Mouse (Mus musculus) testis, adult 2 months (tissue): Measurements from ENCODE around the gene Zfp239.

Experiments
- CTCF ChIP-seq: fragments of 200-500 bp; IDR thresholded peaks from 2 replicates; pipeline ENCODE4 v1.5.1; 2012; ENCODE audit warnings: low read depth, mild to moderate bottlenecking, inconsistent platforms, low read length, moderate library complexity; ENCODE audit not compliant: control insufficient read depth, insufficient read depth, insufficient replicate concordance
- POLR2A ChIP-seq: fragments of 200-500 bp; IDR thresholded peaks from 2 replicates; pipeline ENCODE4 v1.6.1; 2012; ENCODE audit warnings: low read depth, mild to moderate bottlenecking, inconsistent platforms, low read length, moderate library complexity; ENCODE audit not compliant: control insufficient read depth

- TF ChIP-seq CTCF (no peak), POLR2A (no peak)
Measured at GRCm38 (mm10) chr6:117868187-117868586, 6.3 kb downstream of the Zfp239 start.
